Mouse (Mus musculus): ENCODE measurements at regions not wholly inside any gene's neighbourhood (a gene's known extent, or its start where the extent isn't known, plus 50 kb on each side); places are given as distances from the start of the nearest gene placed in this dataset.
"Not testable (repeated sequence)": the region's sequence is repeated elsewhere in the genome, so short reads cannot be mapped to it uniquely, and the experiment has no call there.

GRCm38 (mm10) chr5:60231232-60231891, 1577.3 kb upstream of the G6pd2 start:
- TF ChIP-seq CTCF (conservative IDR thresholded peaks at IDR 0.05; ENCODE audit: low read length); NANOG (IDR thresholded peaks at IDR 0.05; ENCODE audit: borderline replicate concordance, low read length): not testable (repeated sequence)

Data from E14TG2a.4 (cell line).